Mouse (Mus musculus): ENCODE data around the gene Usp15. TPM values are rescaled to one million over a fixed set of nuclear protein-coding genes. Genes with fewer than 3 reads are reported as not detected.

Usp15 gene
- total RNA-seq, 2 experiments from 2014 or later, result 94.4 to 105 TPM

DNA sequence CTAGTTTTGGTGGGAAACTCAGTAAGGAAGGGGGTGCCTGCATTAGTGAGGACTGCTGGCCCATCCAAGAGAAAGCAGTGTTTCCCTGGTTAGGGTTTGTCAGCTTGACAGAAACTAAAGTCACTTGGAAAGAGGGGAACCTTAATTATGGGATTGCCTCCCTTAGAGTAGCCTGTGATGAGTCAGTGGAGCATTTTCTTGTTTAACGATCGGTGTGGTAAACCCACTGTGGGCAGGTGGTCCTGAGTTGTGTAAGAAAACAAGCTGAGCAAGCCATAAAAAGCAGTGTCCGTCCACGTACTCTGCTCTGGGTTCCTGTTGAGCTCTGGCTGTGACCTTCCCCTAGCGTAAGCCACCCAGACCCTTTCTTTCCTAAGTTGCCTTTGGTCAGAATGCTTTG lies 1.4 kb upstream of the Usp15 start:
- TF ChIP-seq CTCF (conservative IDR thresholded peaks at IDR 0.05), result no peak
- no peak for DNase-seq (ENCODE audit: low spot score in 2 of 2)
- no peak overlapping the region for H3K27ac ChIP-seq

DNA sequence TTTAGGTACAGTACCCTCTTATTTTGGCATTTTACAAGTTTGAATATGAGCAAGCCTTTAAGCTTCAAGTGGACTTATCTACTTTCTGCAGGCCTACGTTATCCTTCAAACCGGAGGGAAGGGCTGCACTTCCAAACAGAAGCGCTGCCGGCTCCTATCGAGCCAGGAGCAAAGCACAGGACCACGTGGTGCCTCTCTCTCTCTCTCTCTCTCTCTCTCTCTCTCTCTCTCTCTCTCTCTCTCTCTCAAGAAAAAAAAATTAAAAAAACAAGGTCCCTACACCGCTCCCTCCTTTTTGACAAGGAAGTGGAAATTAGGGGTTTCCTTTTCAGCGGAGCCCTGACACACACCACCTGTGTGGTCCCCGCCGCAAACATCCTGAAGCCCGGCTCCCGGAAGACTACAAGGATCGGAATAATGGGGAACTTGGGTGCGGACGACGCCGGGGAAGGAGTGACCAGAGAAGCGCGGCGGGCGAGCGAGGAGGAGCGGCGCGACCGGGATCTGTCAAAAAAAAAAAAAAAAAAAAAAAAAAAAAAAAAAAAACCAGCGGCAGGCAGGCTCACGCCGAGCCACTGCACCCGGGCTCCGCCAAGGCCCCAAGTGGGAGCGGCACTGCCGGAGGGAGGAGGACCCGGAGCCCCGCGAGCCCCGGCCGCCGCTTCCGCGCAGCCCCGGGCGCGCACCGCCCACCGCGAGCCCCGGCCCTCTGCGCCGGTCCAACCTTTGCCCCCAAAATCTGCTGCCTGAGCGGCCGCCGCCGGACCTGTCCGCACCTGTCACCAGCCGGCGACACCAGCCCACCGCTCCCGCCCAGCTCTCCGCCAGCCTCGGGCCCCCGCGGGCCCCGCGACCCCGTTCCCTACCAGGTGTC lies 597 bp downstream of the Usp15 start:
- H3K27ac ChIP-seq, result peak overlapping the region; percentile 97
- peak; percentile 7; the same call in 1 of the 2 replicates for TF ChIP-seq CTCF (conservative IDR thresholded peaks at IDR 0.05)
- peak overlapping the region; percentile 90 for H3K4me3 ChIP-seq
- peak in 1 of 2 experiments; percentile 22 for DNase-seq (ENCODE audit: low spot score in 2 of 2)

More for the DNA sequence above, 1.4 kb upstream of the Usp15 start:
- H3K4me3 ChIP-seq, result no peak overlapping the region

DNA sequence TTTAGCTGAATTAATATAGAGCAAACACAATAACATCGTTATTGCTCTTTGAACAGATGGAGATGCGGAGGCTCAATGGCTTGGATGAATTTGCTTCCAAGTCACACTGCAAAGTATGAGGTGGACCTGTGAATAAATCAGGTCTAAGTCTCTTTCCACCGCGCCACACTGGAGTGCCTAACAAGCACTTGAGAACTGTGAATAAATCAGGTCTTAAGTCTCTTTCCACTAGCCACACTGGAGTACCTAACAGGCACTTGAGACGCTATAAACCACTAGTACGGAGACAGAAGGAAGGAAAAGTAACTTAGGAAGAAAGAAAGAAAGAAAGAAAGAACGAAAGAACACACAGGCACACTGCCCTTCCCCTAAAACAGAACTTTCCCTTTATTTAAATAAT lies 1.3 kb downstream of the Usp15 start:
- peak overlapping the region; percentile 53; the same call in 1 of the 2 replicates for H3K27ac ChIP-seq
- DNase-seq (ENCODE audit: low spot score in 2 of 2), result no peak
- peak overlapping the region; percentile 90 for H3K4me3 ChIP-seq
- no peak for TF ChIP-seq CTCF (conservative IDR thresholded peaks at IDR 0.05)

DNA sequence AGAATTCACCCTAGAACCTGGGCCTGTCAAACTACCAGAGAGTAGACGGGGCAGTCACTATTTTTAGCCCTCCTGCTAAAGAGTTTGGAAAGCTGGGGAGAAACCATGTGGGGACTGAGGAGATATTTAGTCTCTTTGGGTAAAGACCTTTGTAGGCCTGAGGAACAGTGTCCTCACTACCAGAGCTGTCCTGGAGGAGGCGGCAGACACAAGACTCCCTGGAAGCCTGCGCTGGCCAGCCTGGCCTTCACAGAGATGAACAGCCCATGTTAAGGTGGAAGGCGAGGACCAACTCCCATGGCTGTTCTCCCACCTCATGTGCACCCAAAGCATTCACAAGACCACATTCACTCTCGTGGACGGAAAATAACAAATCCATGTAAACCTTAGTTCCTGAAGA lies 5.8 kb downstream of the Usp15 start:
- TF ChIP-seq CTCF (conservative IDR thresholded peaks at IDR 0.05), result 0 out of 2 replicates have a peak, but pooled peaks have one; percentile 14
- no peak for DNase-seq (ENCODE audit: low spot score in 2 of 2)
- no peak overlapping the region for H3K4me3 ChIP-seq
- no peak overlapping the region for H3K27ac ChIP-seq

DNA sequence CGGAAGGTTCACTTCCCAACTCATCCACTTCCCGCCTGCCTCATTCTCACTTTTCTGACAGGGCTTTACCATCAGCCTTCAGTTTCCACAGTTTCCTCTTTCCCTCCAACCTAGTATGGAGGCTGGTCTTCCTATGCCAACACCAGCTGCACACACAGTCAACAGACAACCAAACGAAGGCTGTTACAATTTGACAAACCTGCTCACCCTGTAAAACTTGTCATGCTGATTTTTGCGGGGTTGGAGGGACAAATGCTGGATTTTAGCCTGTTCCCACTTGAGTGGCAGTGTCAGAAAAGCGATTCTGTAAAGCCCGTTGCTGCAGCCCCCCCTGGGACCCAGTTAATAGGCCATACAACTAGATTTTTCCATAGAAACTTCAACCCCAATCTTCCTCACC lies 9.5 kb downstream of the Usp15 start:
- TF ChIP-seq CTCF (conservative IDR thresholded peaks at IDR 0.05), result no peak
- no peak for DNase-seq (ENCODE audit: low spot score in 2 of 2)

DNA sequence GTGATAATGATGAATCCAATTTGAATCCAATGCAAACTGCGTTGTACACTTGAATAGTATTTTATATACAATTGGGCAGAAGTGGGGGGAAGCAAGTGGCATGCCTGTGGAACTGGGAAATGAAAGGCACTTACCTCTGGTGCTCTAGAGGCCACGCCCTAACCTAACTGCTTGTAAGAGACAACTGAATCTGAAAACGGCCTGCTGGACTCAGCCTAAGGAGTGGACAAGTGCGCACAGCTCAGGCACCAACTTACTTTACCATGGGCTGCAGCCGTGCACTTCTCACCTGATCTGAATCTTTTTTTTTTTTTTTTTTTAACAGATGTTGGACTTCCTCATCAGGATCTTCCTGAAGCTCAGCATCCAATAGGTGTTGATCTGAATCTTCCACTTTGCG lies 10.9 kb downstream of the Usp15 start:
- no peak overlapping the region for H3K27ac ChIP-seq
- no peak overlapping the region for H3K4me3 ChIP-seq
- no peak for DNase-seq (ENCODE audit: low spot score in 2 of 2)
- TF ChIP-seq CTCF (conservative IDR thresholded peaks at IDR 0.05), result no peak

More for the DNA sequence above, 9.5 kb downstream of the Usp15 start:
- peak overlapping the region; percentile 15; the same call in 1 of the 2 replicates for H3K27ac ChIP-seq
- no peak overlapping the region for H3K4me3 ChIP-seq

DNA sequence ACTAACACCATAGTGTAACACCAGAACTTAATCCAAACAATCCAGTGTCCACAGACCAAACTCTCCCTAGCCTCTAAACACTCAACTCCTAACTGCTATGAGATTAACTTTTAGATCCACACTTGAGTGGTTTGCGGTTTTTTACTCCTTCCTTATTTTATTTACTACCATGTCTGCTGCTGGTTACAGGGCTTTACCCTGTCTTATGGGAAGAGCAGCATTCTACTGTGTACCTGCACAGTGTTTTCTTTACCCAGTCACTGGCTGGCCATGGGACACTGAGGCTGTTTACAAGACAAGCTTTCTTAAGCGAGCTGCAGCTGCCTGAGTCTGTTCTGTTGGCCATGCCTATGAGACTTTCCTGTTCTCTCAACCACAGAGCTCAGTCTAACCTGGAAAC lies 13.1 kb downstream of the Usp15 start:
- no peak for DNase-seq (ENCODE audit: low spot score in 2 of 2)
- H3K27ac ChIP-seq, result no peak overlapping the region
- no peak for TF ChIP-seq CTCF (conservative IDR thresholded peaks at IDR 0.05)
- H3K4me3 ChIP-seq, result no peak overlapping the region

DNA sequence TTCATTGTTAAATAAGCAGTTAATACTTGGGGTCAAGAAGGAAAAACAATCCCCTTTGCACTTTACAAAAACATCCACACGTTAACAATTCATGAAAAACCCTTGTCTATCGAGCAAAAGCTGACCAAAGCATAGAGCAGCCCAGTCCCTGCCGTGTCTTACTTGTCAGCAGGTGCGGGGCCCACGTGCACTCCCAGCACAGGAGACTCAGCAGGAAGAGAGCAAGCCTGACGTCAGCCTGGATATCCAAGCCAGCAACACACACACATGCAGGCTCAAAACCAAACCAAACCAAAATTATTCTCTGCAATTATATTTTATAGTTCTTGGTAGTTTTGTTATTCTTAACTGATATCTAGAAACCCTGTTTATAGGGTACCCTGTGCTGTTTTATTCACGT lies 13.6 kb downstream of the Usp15 start:
- Histone ChIP-seq H3K27ac (no peak overlapping the region), H3K4me3 (no peak overlapping the region)
- peak in 1 of 2 experiments; percentile 46 for DNase-seq (ENCODE audit: low spot score in 2 of 2)
- no peak for TF ChIP-seq CTCF (conservative IDR thresholded peaks at IDR 0.05)

DNA sequence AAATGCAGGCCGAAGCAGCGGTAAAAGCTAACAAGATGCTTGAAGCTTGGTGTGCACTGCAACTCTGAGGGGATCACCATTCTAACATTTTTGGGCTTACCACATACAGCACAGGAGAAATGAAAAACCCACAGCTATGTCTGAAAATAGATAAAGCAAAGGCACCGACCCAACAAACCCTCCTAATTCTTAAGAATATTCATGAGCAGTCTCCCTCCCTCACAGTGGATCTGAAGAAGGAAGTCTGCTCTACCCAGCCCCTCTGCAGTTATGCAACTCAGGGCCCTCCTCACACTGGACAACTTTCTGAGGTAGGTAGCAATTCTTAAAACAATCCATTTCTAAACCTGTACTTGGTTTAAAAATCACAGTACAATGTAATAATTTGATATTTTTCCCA lies 14.4 kb downstream of the Usp15 start:
- H3K27ac ChIP-seq, result no peak overlapping the region
- no peak for DNase-seq (ENCODE audit: low spot score in 2 of 2)
- no peak overlapping the region for H3K4me3 ChIP-seq
- no peak for TF ChIP-seq CTCF (conservative IDR thresholded peaks at IDR 0.05)

DNA sequence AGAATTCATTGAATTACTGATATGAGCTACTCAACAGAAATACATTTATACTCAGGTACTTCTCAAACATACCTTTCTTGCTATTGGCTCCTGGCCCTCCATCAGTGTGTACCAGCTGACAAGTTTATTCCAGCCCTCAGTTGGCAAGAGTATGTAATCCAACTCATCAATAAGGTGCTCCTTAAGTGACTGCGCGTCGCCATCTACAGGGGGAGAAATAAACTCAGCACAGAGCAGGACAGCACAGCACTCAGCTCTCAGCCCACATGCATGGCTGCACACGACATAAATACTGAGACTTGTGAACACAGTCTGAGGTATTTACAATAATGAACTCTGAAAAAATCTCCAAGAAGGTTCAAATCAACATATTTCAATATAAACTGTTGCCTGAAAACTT lies 21.0 kb downstream of the Usp15 start:
- TF ChIP-seq CTCF (conservative IDR thresholded peaks at IDR 0.05), result peak; percentile 42
- no peak overlapping the region for H3K4me3 ChIP-seq
- no peak for DNase-seq (ENCODE audit: low spot score in 2 of 2)
- H3K27ac ChIP-seq, result no peak overlapping the region

DNA sequence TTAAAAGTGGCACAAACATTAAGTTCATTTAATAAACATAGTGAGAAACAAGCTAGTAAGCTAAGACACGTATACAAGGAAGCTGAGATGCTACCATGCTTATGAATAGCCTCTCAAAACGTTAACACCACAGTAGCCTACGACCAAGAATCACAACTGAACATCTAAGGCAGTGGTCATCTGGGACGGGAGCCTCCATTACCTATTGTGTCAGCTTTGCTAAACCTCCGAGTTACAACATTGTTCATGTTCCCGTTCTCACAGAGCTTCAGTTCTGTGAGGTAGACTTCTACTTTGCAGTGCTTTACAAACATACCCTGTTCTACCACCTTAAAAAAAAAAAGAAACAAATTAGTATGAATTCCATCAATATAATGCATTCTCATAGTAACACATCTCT lies 25.9 kb downstream of the Usp15 start:
- no peak overlapping the region for H3K4me3 ChIP-seq

DNA sequence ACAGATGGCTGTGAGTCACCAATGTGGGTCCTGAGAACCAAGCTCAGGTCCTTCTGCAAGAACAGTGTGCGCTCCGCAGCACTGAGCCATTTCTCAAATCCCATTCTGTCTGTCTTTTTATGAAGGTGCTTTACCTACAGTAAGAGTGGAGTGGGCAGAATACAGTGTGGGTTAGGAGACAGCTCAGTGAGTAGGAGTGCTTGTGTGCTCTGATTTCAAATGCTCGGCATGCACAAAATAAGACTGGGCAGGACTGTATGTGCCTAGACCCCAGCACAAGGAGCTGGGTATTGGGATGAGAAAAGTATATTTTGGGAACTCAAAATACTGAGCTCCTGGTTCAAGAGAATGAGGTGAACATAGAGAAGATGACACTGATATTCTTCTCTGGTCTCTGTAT lies 31.3 kb downstream of the Usp15 start:
- no peak overlapping the region for H3K4me3 ChIP-seq
- no peak for DNase-seq (ENCODE audit: low spot score in 2 of 2)
- H3K27ac ChIP-seq, result no peak overlapping the region
- no peak for TF ChIP-seq CTCF (conservative IDR thresholded peaks at IDR 0.05)

More for the DNA sequence above, 25.9 kb downstream of the Usp15 start:
- no peak overlapping the region for H3K27ac ChIP-seq
- DNase-seq (ENCODE audit: low spot score in 2 of 2), result no peak
- TF ChIP-seq CTCF (conservative IDR thresholded peaks at IDR 0.05), result no peak

DNA sequence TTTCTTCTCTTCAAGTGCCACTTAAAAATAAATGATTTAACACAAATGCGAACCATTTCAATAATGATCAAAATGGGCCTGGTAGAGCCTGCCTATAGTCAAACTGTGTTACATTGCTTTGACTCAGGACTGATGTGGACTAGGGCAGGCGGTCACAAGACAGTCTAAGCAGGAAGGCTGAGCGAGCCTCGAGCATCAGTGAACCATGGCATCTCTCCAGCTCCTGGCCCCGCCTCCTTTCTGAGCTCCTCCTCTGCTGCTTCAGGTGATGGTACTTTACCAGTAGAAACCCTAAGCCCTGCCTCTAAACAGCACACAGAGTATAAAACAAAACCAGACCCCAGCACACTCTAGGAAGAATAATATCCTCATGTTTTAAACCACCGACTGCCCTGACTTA lies 36.3 kb downstream of the Usp15 start:
- Histone ChIP-seq H3K4me3 (no peak overlapping the region), H3K27ac (no peak overlapping the region)
- TF ChIP-seq CTCF (conservative IDR thresholded peaks at IDR 0.05), result no peak
- no peak for DNase-seq (ENCODE audit: low spot score in 2 of 2)

DNA sequence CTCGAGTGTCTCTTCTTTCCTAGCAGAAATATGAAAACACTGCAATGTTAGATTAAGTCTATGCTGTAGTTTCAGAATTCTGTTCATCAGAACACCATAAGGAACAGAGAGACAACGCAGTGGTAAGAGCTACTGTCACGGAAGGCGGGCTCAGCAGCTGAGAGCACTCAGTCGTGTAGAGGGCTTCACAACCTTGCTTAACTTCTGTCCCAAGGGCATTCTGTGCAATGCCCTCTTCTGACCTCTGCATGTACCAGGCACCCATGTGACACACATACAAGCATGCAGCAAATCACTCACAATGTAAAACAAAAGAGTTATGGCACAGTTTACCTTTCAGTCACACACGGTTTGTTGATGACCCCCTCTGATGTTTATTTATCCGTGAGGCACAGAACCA lies 37.5 kb downstream of the Usp15 start:
- no peak for TF ChIP-seq CTCF (conservative IDR thresholded peaks at IDR 0.05)
- Histone ChIP-seq H3K4me3 (no peak overlapping the region), H3K27ac (no peak overlapping the region)
- no peak for DNase-seq (ENCODE audit: low spot score in 2 of 2)
